Mouse (Mus musculus): ENCODE data around the gene Nop53. TPM values are rescaled to one million over a fixed set of nuclear protein-coding genes. Genes with fewer than 3 reads are reported as not detected.
"Not testable (repeated sequence)": the region's sequence is repeated elsewhere in the genome, so short reads cannot be mapped to it uniquely, and the experiment has no call there.

Nop53 gene
- polyA plus RNA-seq, 1 experiment from 2014 or later, result 108 TPM

DNA sequence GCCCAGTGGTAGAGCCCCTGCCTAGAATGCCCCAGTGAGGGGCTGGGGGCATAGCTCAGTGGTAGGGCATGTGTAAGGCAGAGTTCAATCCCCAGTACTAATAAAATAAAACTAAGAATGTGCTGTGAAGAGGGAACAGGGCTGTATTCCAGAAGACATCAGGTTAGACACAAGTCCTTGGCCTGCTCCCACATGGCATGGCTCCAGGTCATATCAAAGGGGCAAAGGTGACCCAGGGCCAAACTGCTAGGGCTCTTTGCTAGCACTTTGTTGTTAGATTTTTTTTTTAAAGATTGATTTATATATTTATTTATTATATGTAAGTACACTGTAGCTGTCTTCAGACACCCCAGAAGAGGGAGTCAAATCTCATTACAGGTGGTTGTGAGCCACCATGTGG, 27.5 kb downstream of the Nop53 start:
- H3K4me1 ChIP-seq (ENCODE audit: control insufficient read depth, insufficient read depth, low read length), result peaks cover 18% of the 10 kb centered on the region
- no peak overlapping the region for H3K4me3 ChIP-seq (ENCODE audit: low read depth, low read length)
- H3K36me3 ChIP-seq (ENCODE audit: control insufficient read depth, insufficient read depth, low read length), result peaks cover 22% of the 10 kb centered on the region
- no peak for ATAC-seq
- H3K9ac ChIP-seq (ENCODE audit: low read depth, low read length), result no peak overlapping the region
- no peaks in the 10 kb centered on the region for H3K27me3 ChIP-seq (ENCODE audit: control insufficient read depth, insufficient read depth, low read depth, low read length)
- H3K27ac ChIP-seq (ENCODE audit: low read length), result no peak overlapping the region
- no peaks in the 10 kb centered on the region for H3K9me3 ChIP-seq (replicated peaks; ENCODE audit: control insufficient read depth, low read length, poor library complexity, severe bottlenecking)
- no peak overlapping the region for H3K4me2 ChIP-seq (ENCODE audit: low read length)

DNA sequence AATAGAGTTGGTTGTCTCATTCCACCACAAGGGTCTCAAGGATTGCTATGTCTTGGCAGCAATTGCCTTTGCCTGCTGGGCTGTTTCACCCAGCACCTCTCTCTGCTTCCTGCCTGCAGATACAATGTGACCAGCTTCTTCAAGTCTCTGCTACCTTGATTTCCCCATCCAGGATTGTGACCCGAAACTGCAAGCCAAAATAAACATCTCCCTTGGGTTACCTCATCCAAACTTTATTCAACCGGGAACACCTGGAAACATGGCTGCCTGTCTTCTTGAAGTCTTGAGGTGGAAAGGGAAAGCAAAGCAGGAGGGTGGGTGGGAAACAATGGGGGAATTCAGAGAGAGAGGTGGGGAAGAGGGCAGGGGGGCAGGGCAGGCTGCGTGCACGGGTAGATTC, 28.9 kb downstream of the Nop53 start:
- ATAC-seq, result no peak
- Histone ChIP-seq H3K27ac (ENCODE audit: low read length) (no peak overlapping the region), H3K4me1 (ENCODE audit: control insufficient read depth, insufficient read depth, low read length) (peaks cover 13% of the 10 kb centered on the region), H3K36me3 (ENCODE audit: control insufficient read depth, insufficient read depth, low read length) (peaks cover 22% of the 10 kb centered on the region), H3K4me2 (ENCODE audit: low read length) (no peak overlapping the region), H3K9me3 (replicated peaks; ENCODE audit: control insufficient read depth, low read length, poor library complexity, severe bottlenecking) (no peaks in the 10 kb centered on the region), H3K4me3 (ENCODE audit: low read depth, low read length) (no peak overlapping the region), H3K27me3 (ENCODE audit: control insufficient read depth, insufficient read depth, low read depth, low read length) (no peaks in the 10 kb centered on the region), H3K9ac (ENCODE audit: low read depth, low read length) (no peak overlapping the region)
- WGBS, result 89% methylated on average over 4 of the region's 4 CpGs

DNA sequence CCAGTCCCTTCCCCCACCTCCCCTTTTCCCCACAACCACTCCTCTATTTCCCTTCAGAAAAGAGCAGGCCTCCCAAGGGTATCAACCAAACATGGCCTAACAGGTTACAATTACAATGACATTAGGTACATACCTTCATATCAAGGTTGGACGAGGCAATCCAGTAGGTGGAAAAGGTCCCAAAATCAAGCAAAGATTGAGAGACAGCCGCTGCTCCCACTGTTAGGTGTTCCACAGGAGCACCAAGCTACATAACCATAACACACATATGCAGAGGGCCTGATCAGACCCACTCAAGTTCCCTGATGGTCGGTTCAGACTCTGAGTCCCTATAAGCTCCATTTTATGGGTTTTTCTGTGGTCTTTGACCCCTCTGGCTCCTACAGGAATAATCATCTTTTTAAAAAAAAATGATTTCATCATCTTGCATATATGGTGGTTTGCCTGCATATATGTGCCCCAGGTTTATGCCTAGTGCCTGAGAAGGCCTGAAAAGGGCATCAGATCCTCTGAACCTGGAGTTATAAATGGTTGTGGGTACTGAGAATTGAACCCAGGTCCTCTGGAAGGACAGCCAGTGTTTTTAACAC, 29.6 kb downstream of the Nop53 start:
- Histone ChIP-seq H3K4me1 (ENCODE audit: control insufficient read depth, insufficient read depth, low read length) (peaks cover 12% of the 10 kb centered on the region), H3K4me3 (ENCODE audit: low read depth, low read length) (no peak overlapping the region), H3K9me3 (replicated peaks; ENCODE audit: control insufficient read depth, low read length, poor library complexity, severe bottlenecking) (no peaks in the 10 kb centered on the region), H3K9ac (ENCODE audit: low read depth, low read length) (no peak overlapping the region), H3K27ac (ENCODE audit: low read length) (no peak overlapping the region), H3K4me2 (ENCODE audit: low read length) (no peak overlapping the region), H3K36me3 (ENCODE audit: control insufficient read depth, insufficient read depth, low read length) (peaks cover 22% of the 10 kb centered on the region), H3K27me3 (ENCODE audit: control insufficient read depth, insufficient read depth, low read depth, low read length) (no peaks in the 10 kb centered on the region)
- WGBS, result 83% methylated on average over 3 of the region's 3 CpGs
- no peak for ATAC-seq

DNA sequence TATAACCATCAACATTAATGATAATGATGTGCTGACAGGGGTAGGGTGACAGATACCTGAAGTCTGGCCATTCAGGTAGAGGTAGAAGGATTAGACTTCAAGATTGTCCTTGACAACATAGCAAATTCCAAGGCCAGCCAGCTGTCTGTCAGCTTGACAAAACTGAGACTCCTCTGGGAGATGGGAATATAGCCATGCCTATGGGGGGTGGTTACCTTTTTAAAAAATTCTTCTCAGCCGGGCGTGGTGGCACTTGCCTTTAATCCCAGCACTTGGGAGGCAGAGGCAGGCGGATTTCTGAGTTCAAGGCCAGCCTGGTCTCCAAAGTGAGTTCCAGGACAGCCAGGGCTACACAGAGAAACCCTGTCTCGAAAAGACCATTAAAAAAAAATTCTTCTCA, 30.2 kb downstream of the Nop53 start:
- not testable (repeated sequence) for H3K27me3 ChIP-seq (ENCODE audit: control insufficient read depth, insufficient read depth, low read depth, low read length); H3K4me1 ChIP-seq (ENCODE audit: control insufficient read depth, insufficient read depth, low read length); H3K27ac ChIP-seq (ENCODE audit: low read length); H3K9ac ChIP-seq (ENCODE audit: low read depth, low read length); H3K4me3 ChIP-seq (ENCODE audit: low read depth, low read length); H3K9me3 ChIP-seq (replicated peaks; ENCODE audit: control insufficient read depth, low read length, poor library complexity, severe bottlenecking); ATAC-seq; H3K4me2 ChIP-seq (ENCODE audit: low read length)
- 86% methylated on average over 4 of the region's 4 CpGs for WGBS
- H3K36me3 ChIP-seq (ENCODE audit: control insufficient read depth, insufficient read depth, low read length), result peaks cover 22% of the 10 kb centered on the region

DNA sequence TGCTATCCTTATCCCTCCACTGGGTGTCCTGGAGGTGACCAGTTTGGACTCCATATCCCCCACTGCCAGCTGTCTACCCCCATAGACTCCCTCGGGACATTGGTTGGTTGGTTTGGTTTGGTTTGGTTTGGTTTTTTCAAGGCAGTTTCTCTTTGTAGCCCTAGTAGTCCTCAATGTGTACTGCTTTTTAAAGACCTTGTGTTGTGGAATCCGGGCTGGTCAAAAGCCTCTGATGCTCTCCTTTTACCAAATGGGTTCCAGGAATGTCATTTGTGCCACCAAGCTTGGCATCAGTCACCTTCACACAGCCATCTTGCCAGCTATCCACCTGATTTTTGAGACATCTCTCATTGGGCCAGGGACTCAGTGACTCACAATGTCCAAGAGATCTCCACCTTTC, 31.1 kb downstream of the Nop53 start:
- Histone ChIP-seq H3K4me2 (ENCODE audit: low read length) (no peak overlapping the region), H3K27me3 (ENCODE audit: control insufficient read depth, insufficient read depth, low read depth, low read length) (no peaks in the 10 kb centered on the region), H3K27ac (ENCODE audit: low read length) (no peak overlapping the region), H3K4me1 (ENCODE audit: control insufficient read depth, insufficient read depth, low read length) (no peaks in the 10 kb centered on the region), H3K4me3 (ENCODE audit: low read depth, low read length) (no peak overlapping the region), H3K9ac (ENCODE audit: low read depth, low read length) (no peak overlapping the region), H3K36me3 (ENCODE audit: control insufficient read depth, insufficient read depth, low read length) (peaks cover 19% of the 10 kb centered on the region), H3K9me3 (replicated peaks; ENCODE audit: control insufficient read depth, low read length, poor library complexity, severe bottlenecking) (no peaks in the 10 kb centered on the region)
- 93% methylated on average over 2 of the region's 2 CpGs for WGBS
- no peak for ATAC-seq

DNA sequence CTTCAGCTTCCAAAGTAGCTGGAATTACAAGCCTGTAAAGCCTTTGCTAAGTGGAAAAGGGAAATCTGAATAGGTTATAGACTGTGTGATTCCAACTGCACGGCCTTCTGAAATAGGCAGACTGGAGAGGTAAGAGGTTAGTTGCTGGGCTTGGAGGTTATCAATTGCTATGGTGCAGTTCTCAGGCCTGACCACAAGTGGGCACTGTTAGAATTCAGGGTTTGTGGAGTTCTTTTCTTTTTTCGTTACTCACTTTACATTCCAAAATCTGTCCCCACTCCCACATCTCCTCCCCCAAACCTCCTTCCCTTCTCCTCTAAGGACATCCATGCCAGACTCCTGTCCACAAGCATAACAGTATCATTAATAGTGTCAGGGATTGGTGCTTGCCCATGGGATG, 31.6 kb downstream of the Nop53 start:
- WGBS, result 46% methylated on average over 2 of the region's 2 CpGs
- H3K9me3 ChIP-seq (replicated peaks; ENCODE audit: control insufficient read depth, low read length, poor library complexity, severe bottlenecking), result no peaks in the 10 kb centered on the region
- no peak overlapping the region for H3K27ac ChIP-seq (ENCODE audit: low read length)
- no peaks in the 10 kb centered on the region for H3K4me1 ChIP-seq (ENCODE audit: control insufficient read depth, insufficient read depth, low read length)
- ATAC-seq, result no peak
- no peaks in the 10 kb centered on the region for H3K27me3 ChIP-seq (ENCODE audit: control insufficient read depth, insufficient read depth, low read depth, low read length)
- no peak overlapping the region for H3K4me3 ChIP-seq (ENCODE audit: low read depth, low read length)
- peaks cover 14% of the 10 kb centered on the region; the same call in 1 of the 2 replicates for H3K36me3 ChIP-seq (ENCODE audit: control insufficient read depth, insufficient read depth, low read length)
- no peak overlapping the region for H3K9ac ChIP-seq (ENCODE audit: low read depth, low read length)
- no peak overlapping the region for H3K4me2 ChIP-seq (ENCODE audit: low read length)

DNA sequence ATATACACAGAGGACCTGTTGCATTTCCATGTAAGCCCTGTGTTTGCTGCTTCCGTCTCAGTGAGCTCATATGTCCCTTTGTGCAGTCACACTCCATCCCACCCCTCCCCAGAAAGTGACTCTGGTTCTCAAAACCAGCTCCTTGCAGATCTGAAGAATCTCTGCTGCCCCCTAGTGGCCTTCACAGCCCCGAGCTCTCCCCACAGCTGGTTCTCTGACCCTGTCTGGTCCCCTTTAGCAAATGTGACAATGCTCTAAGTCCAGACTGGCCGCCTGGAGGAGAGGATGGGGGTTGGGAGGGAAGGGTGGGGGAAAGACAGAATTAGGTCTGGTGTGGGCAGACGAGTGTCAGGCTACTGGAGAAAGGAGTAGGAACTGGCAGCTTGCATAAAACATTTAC, 33.7 kb downstream of the Nop53 start:
- H3K4me2 ChIP-seq (ENCODE audit: low read length), result no peak overlapping the region
- no peaks in the 10 kb centered on the region for H3K4me1 ChIP-seq (ENCODE audit: control insufficient read depth, insufficient read depth, low read length)
- no peak overlapping the region for H3K4me3 ChIP-seq (ENCODE audit: low read depth, low read length)
- WGBS, result 1% methylated on average over 4 of the region's 4 CpGs
- no peaks in the 10 kb centered on the region for H3K9me3 ChIP-seq (replicated peaks; ENCODE audit: control insufficient read depth, low read length, poor library complexity, severe bottlenecking)
- H3K27ac ChIP-seq (ENCODE audit: low read length), result no peak overlapping the region
- ATAC-seq, result peak; percentile 59
- no peaks in the 10 kb centered on the region for H3K27me3 ChIP-seq (ENCODE audit: control insufficient read depth, insufficient read depth, low read depth, low read length)
- H3K9ac ChIP-seq (ENCODE audit: low read depth, low read length), result no peak overlapping the region
- H3K36me3 ChIP-seq (ENCODE audit: control insufficient read depth, insufficient read depth, low read length), result peaks cover 3% of the 10 kb centered on the region; the same call in 1 of the 2 replicates

DNA sequence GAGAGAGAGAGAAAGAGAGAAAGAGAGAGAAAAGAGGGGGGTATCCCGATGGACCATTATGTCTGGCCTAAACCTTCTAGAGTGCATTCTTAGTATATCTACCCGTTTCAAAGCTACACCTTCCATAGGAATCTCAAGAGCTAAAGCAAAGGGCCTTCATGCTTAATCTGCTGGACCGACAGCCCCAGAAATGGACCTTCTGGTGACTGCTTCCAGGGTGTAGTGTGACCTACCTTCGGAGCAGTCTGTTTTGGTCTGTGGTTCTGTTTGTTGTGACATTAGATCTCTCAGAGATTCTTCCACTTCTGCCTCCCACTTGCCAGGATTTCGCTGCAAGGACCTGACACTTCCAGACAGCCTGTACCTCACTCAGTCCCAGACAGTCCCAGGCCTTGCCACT, 35.4 kb downstream of the Nop53 start:
- no peak for ATAC-seq
- WGBS, result 89% methylated on average over 5 of the region's 5 CpGs
- no peak overlapping the region for H3K4me2 ChIP-seq (ENCODE audit: low read length)
- no peak overlapping the region for H3K27ac ChIP-seq (ENCODE audit: low read length)
- H3K9ac ChIP-seq (ENCODE audit: low read depth, low read length), result no peak overlapping the region
- H3K4me1 ChIP-seq (ENCODE audit: control insufficient read depth, insufficient read depth, low read length), result no peaks in the 10 kb centered on the region
- no peak overlapping the region for H3K4me3 ChIP-seq (ENCODE audit: low read depth, low read length)
- no peaks in the 10 kb centered on the region for H3K9me3 ChIP-seq (replicated peaks; ENCODE audit: control insufficient read depth, low read length, poor library complexity, severe bottlenecking)
- H3K36me3 ChIP-seq (ENCODE audit: control insufficient read depth, insufficient read depth, low read length), result no peaks in the 10 kb centered on the region
- no peaks in the 10 kb centered on the region for H3K27me3 ChIP-seq (ENCODE audit: control insufficient read depth, insufficient read depth, low read depth, low read length)

DNA sequence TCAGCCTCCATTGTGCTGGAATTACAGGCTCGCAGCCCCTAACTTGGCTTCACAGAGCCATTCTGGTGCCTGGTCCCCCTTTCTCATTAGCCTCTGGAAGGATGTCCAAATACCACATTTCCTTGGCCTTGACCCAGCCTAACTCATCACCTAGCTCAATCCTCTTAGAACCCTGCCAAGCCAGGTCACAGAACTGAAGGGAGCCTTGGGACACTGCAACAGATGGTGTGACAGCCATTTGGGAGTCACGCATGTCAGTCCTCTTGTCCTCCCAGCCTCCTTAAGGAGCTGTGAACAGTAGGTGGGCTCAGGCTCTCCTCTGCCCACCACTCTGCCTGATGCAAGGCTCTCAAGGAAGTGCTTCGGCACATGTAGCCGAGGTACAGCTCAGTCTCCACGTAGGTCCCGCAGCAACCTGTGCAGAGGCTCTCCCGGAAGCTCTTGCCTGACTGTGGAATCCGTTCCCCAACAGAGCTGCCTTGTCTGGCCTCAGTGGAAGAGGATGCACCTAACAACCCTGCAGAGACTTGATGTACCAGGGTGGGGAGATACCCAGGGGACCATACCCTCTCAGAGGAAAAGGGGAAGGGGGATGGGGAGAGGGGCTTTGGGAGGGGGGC, 37.8 kb downstream of the Nop53 start:
- no peaks in the 10 kb centered on the region for H3K27me3 ChIP-seq (ENCODE audit: control insufficient read depth, insufficient read depth, low read depth, low read length)
- no peak overlapping the region for H3K27ac ChIP-seq (ENCODE audit: low read length)
- no peak overlapping the region for H3K4me3 ChIP-seq (ENCODE audit: low read depth, low read length)
- H3K4me2 ChIP-seq (ENCODE audit: low read length), result no peak overlapping the region
- no peak for ATAC-seq
- H3K9me3 ChIP-seq (replicated peaks; ENCODE audit: control insufficient read depth, low read length, poor library complexity, severe bottlenecking), result no peaks in the 10 kb centered on the region
- 81% methylated on average over 8 of the region's 8 CpGs for WGBS
- H3K36me3 ChIP-seq (ENCODE audit: control insufficient read depth, insufficient read depth, low read length), result no peaks in the 10 kb centered on the region
- H3K4me1 ChIP-seq (ENCODE audit: control insufficient read depth, insufficient read depth, low read length), result no peaks in the 10 kb centered on the region
- H3K9ac ChIP-seq (ENCODE audit: low read depth, low read length), result no peak overlapping the region

Measured in midbrain, embryonic 16.5 days (tissue).